Mouse (Mus musculus) liver, embryonic 14.5 days (tissue): ENCODE measurements at regions not wholly inside any gene's neighbourhood (a gene's known extent, or its start where the extent isn't known, plus 50 kb on each side); places are given as distances from the start of the nearest gene placed in this dataset.

Experiments used
- ATAC-seq: fragments of 200-750 bp; cut with Nextera tagmentation; 2 replicates; pipeline ENCODE4 v1.8.0; 2017; ENCODE audit warnings: moderate number of reproducible peaks, mild to moderate bottlenecking, moderate library complexity; ENCODE audit not compliant: insufficient read depth
- DNase-seq, 3 experiments: peaks; one replicate each; pipeline ENCODE4 v3.0.0-alpha.2; 2012 to 2013; ENCODE audit warnings: low read depth in 3 of 3, low spot score in 3 of 3
- H3K27ac ChIP-seq: fragments of 300-500 bp; sonication (generic); 2 replicates; pipeline ENCODE4 v1.5.1; 2014; ENCODE audit warnings: moderate library complexity, mild to moderate bottlenecking, control low read depth, inconsistent platforms
- H3K27me3 ChIP-seq: fragments of 300-500 bp; sonication (generic); 2 replicates; pipeline ENCODE4 v1.6.1; 2014; ENCODE audit warnings: mild to moderate bottlenecking, low read length, moderate library complexity; ENCODE audit not compliant: control insufficient read depth, insufficient read depth
- H3K36me3 ChIP-seq: fragments of 300-500 bp; sonication (generic); replicated peaks from 2 replicates; pipeline ENCODE4 v1.6.1; 2014; ENCODE audit warnings: low read depth; ENCODE audit not compliant: control insufficient read depth, insufficient read depth
- H3K4me1 ChIP-seq, 2 experiments: fragments of 200-500 bp in 1 of 2; fragments of 300-500 bp in 1 of 2; sonication (generic) in 1 of 2; replicated peaks; 2 replicates each; pipeline ENCODE4 v1.6.1; 2012 to 2014; ENCODE audit warnings: antibody characterized with exemption in 1 of 2, inconsistent platforms in 1 of 2, low read length in 1 of 2; ENCODE audit not compliant: control insufficient read depth in 2 of 2, insufficient read depth in 2 of 2
- H3K4me2 ChIP-seq: fragments of 300-500 bp; sonication (generic); 2 replicates; pipeline ENCODE4 v1.6.1; 2014; ENCODE audit warnings: low read depth, mild to moderate bottlenecking, control low read depth, moderate library complexity
- H3K4me3 ChIP-seq, 2 experiments: fragments of 200-500 bp in 1 of 2; fragments of 300-500 bp in 1 of 2; sonication (generic) in 1 of 2; 2 replicates each; pipeline ENCODE4 v1.5.1; 2012 to 2014; ENCODE audit warnings: low read depth in 2 of 2, low read length in 2 of 2, mild to moderate bottlenecking in 2 of 2, control low read depth in 1 of 2, inconsistent platforms in 1 of 2, moderate library complexity in 1 of 2; ENCODE audit not compliant: insufficient read depth in 1 of 2
- H3K9ac ChIP-seq: fragments of 300-500 bp; sonication (generic); replicated peaks from 2 replicates; pipeline ENCODE4 v1.6.1; 2014; ENCODE audit warnings: mild to moderate bottlenecking, control low read depth, moderate library complexity
- H3K9me3 ChIP-seq: fragments of 300-500 bp; sonication (generic); 2 replicates; pipeline ENCODE4 v1.6.1; 2016; ENCODE audit warnings: low read length, mixed read lengths; ENCODE audit not compliant: control insufficient read depth
- CTCF ChIP-seq: IDR thresholded peaks from 2 replicates; pipeline ENCODE4 v1.5.1; 2016; ENCODE audit warnings: antibody characterized with exemption, low read depth, control low read depth
- EP300 ChIP-seq: IDR thresholded peaks from 2 replicates; pipeline ENCODE4 v1.6.1; 2016; ENCODE audit warnings: antibody characterized with exemption, low read depth
- WGBS: fragments of 180-500 bp; shearing (Covaris S2); extraction: QIAGEN DNeasy Blood & Tissue Kit; methylation state at CpG from one replicate; pipeline ENCODE4 v1.1.7; 2014; ENCODE audit not compliant: insufficient replicate concordance; 5-methylcytosine and 5-hydroxymethylcytosine counted together

DNA sequence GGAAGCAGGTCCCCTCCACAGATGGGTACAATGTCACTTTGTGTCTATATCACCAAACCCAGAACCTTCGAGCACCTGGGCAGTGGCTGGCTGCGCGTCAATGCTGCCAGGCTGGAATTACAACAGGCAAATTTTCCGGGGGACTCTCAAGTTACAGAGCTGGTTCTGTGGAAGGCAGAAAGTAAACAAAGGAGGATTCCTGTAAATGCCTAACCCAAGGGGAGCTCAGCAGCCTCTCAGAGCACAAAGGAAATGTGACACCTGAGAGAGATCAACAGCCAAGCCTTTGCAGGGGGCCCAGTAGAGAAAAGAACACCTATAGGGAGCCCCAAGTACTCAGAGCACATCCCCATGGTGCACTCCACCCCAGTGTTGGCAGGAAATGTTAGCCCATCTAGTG, 70.7 kb downstream of the Setd4 start:
- H3K9me3 ChIP-seq: no peaks in the 10 kb centered on the region
- H3K36me3 ChIP-seq: no peaks in the 10 kb centered on the region
- H3K27ac ChIP-seq: no peak overlapping the region
- no peak overlapping the region for H3K4me3 ChIP-seq
- no peaks in the 10 kb centered on the region for H3K27me3 ChIP-seq
- ATAC-seq (no peak), DNase-seq (no peak)
- no peaks in the 10 kb centered on the region for H3K4me1 ChIP-seq
- H3K9ac ChIP-seq: no peak overlapping the region
- 10% methylated on average over 4 of the region's 4 CpGs for WGBS
- H3K4me2 ChIP-seq: no peak overlapping the region
- no peak for TF ChIP-seq CTCF
- no peak for TF ChIP-seq EP300

- no peaks in the 10 kb centered on the region for H3K9me3 ChIP-seq
- no peak overlapping the region for H3K4me2 ChIP-seq
- 48% methylated on average over 8 of the region's 8 CpGs for WGBS
- H3K4me3 ChIP-seq: no peak overlapping the region
- H3K27ac ChIP-seq: no peak overlapping the region
- ATAC-seq (no peak), DNase-seq (no peak)
- no peak overlapping the region for H3K9ac ChIP-seq
- TF ChIP-seq CTCF (no peak), EP300 (no peak)
- H3K4me1 ChIP-seq: no peaks in the 10 kb centered on the region
- no peaks in the 10 kb centered on the region for H3K36me3 ChIP-seq
- no peaks in the 10 kb centered on the region for H3K27me3 ChIP-seq
Measured at GRCm38 (mm10) chr16:93531937-93532336, 71.9 kb downstream of the Setd4 start.

- 38% methylated on average over 2 of the region's 2 CpGs for WGBS
- H3K9ac ChIP-seq: no peak overlapping the region
- ATAC-seq (no peak), DNase-seq (no peak)
- no peak overlapping the region for H3K27ac ChIP-seq
- no peak overlapping the region for H3K4me3 ChIP-seq
- H3K9me3 ChIP-seq: no peaks in the 10 kb centered on the region
- no peaks in the 10 kb centered on the region for H3K27me3 ChIP-seq
- H3K4me2 ChIP-seq: no peak overlapping the region
- TF ChIP-seq EP300 (no peak), CTCF (no peak)
- no peaks in the 10 kb centered on the region for H3K36me3 ChIP-seq
- H3K4me1 ChIP-seq: no peaks in the 10 kb centered on the region
Measured at GRCm38 (mm10) chr16:93522485-93522884, 81.4 kb downstream of the Setd4 start.

- Histone ChIP-seq H3K36me3 (no peaks in the 10 kb centered on the region), H3K4me1 (no peaks in the 10 kb centered on the region), H3K27ac (no peak overlapping the region), H3K9me3 (no peaks in the 10 kb centered on the region), H3K4me2 (no peak overlapping the region), H3K9ac (no peak overlapping the region), H3K27me3 (no peaks in the 10 kb centered on the region), H3K4me3 (no peak overlapping the region)
- ATAC-seq: no peak
- no peak for DNase-seq
- WGBS: 57% methylated on average over 3 of the region's 3 CpGs
- no peak for TF ChIP-seq CTCF
- no peak for TF ChIP-seq EP300
Measured at GRCm38 (mm10) chr16:93520481-93520880, 83.4 kb downstream of the Setd4 start.

DNA sequence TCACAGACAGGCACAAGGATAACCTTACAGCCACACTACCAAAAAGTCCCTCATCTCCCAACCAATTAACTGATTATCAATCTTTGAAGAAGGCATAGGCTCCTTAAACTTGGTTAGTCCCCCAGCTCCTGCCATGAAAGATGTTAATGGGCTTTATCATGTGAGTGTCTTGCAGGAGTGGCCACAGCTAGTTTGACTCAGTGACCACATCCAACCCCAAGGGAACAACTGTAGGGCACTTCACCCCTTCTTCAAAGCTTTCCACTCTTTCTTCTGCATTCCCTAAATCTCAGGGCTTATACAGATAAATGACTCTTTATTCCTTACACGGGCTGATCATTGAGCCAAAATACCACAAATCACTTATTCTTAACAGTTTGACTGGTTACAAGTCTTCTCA, 85.2 kb downstream of the Setd4 start:
- Histone ChIP-seq H3K4me3 (no peak overlapping the region), H3K4me2 (no peak overlapping the region), H3K9ac (no peak overlapping the region), H3K9me3 (no peaks in the 10 kb centered on the region), H3K4me1 (no peaks in the 10 kb centered on the region), H3K27me3 (no peaks in the 10 kb centered on the region), H3K36me3 (no peaks in the 10 kb centered on the region), H3K27ac (no peak overlapping the region)
- TF ChIP-seq CTCF (no peak), EP300 (no peak)
- 63% methylated on average over 1 of the region's 1 CpGs for WGBS
- no peak for DNase-seq
- ATAC-seq: no peak
